Mouse (Mus musculus) left cerebral cortex, postnatal 25 days (tissue): Measurements from ENCODE around the gene Bcorl1. TPM values are rescaled to one million over a fixed set of nuclear protein-coding genes. Genes with fewer than 3 reads are reported as not detected.
A peak's percentile ranks its signal among the peaks of the same experiment; 100 is the strongest.

Experiments
- DNase-seq, 2 experiments: peaks; one replicate each; pipeline ENCODE4 v3.0.0; 2022; ENCODE audit warnings: low spot score in 2 of 2, mixed read lengths in 1 of 2
- intact Hi-C: fragments of 180-260 bp; cut with DNase I; formaldehyde crosslinking; loops from one replicate; pipeline ENCODE4 v1.15.1; 2025
- total RNA-seq, 2 experiments: library from RNA; stranded (reverse); gene quantifications; 2 replicates each; pipeline ENCODE4 v1.2.3; 2021

The Bcorl1 gene
- total RNA-seq, 2 experiments from 2014 or later: 16.6 to 19.4 TPM

- intact Hi-C loops: loop anchor here (10.0 kb wide), 1 partner anchor 389 kb away; no protein-coding TSS in a partner anchor
- DNase-seq: peak in 1 of 2 experiments; percentile 15
These were observed 42.5 kb downstream of the Bcorl1 start for GRCm38 (mm10) chrX:48383643-48384042.

- intact Hi-C loops: loop anchor here (10.0 kb wide), 1 partner anchor 391 kb away; no protein-coding TSS in a partner anchor
- DNase-seq: no peak
These were observed 44.8 kb downstream of the Bcorl1 start for GRCm38 (mm10) chrX:48385927-48386326.

- intact Hi-C loops: loop anchor here (10.0 kb wide), 1 partner anchor 395 kb away; no protein-coding TSS in a partner anchor
- DNase-seq: no peak
These were observed 48.2 kb downstream of the Bcorl1 start for GRCm38 (mm10) chrX:48389380-48389779.

- intact Hi-C loops: no loop called here
- no peak for DNase-seq
These were observed 58.8 kb downstream of the Bcorl1 start for GRCm38 (mm10) chrX:48399994-48400393.

GRCm38 (mm10) chrX:48405141-48405540 is 64.0 kb downstream of the Bcorl1 start:
- no peak for DNase-seq
- intact Hi-C loops: no loop called here

GRCm38 (mm10) chrX:48409611-48410387 is 68.6 kb downstream of the Bcorl1 start:
- intact Hi-C loops: loop anchor here (5.0 kb wide), 2 partner anchors 132 to 422 kb away; no protein-coding TSS in a partner anchor
- peak; percentile 76 to 78 for DNase-seq

GRCm38 (mm10) chrX:48410388-48410776 is 69.2 kb downstream of the Bcorl1 start:
- intact Hi-C loops: loop anchor here (5.0 kb wide), 2 partner anchors 133 to 423 kb away; no protein-coding TSS in a partner anchor
- no peak for DNase-seq

GRCm38 (mm10) chrX:48412629-48413028 is 71.5 kb downstream of the Bcorl1 start:
- intact Hi-C loops: loop anchor here (5.0 kb wide), 2 partner anchors 135 to 425 kb away; no protein-coding TSS in a partner anchor
- DNase-seq: no peak

GRCm38 (mm10) chrX:48414291-48414690 is 73.1 kb downstream of the Bcorl1 start:
- intact Hi-C loops: loop anchor here (5.0 kb wide), 2 partner anchors 137 to 427 kb away; no protein-coding TSS in a partner anchor
- no peak for DNase-seq

GRCm38 (mm10) chrX:48418417-48418816 is 77.3 kb downstream of the Bcorl1 start:
- intact Hi-C loops: no loop called here
- no peak for DNase-seq

GRCm38 (mm10) chrX:48422986-48423385 is 81.8 kb downstream of the Bcorl1 start:
- peak; percentile 61 to 76 for DNase-seq
- intact Hi-C loops: loop anchor here (5.0 kb wide), 2 partner anchors 39 to 109 kb away; partner anchors contain the start of gene Elf4

- no peak for DNase-seq
- intact Hi-C loops: loop anchor here (5.0 kb wide), 2 partner anchors 39 to 109 kb away; partner anchors contain the start of gene Elf4
These were observed 82.5 kb downstream of the Bcorl1 start for GRCm38 (mm10) chrX:48423671-48424070.

- intact Hi-C loops: loop anchor here (5.0 kb wide), 2 partner anchors 38 to 108 kb away; partner anchors contain the start of gene Elf4
- no peak for DNase-seq
These were observed 83.4 kb downstream of the Bcorl1 start for GRCm38 (mm10) chrX:48424583-48424982.

GRCm38 (mm10) chrX:48425280-48425679 is 84.1 kb downstream of the Bcorl1 start:
- intact Hi-C loops: no loop called here
- DNase-seq: no peak

- DNase-seq: no peak
- intact Hi-C loops: no loop called here
These were observed 87.1 kb downstream of the Bcorl1 start for GRCm38 (mm10) chrX:48428241-48428640.

- intact Hi-C loops: no loop called here
These were observed 87.5 kb downstream of the Bcorl1 start for GRCm38 (mm10) chrX:48428642-48429041.

GRCm38 (mm10) chrX:48429100-48429499 is 87.9 kb downstream of the Bcorl1 start:
- intact Hi-C loops: no loop called here
- no peak for DNase-seq

More at GRCm38 (mm10) chrX:48428642-48429041, 87.5 kb downstream of the Bcorl1 start:
- DNase-seq: no peak

GRCm38 (mm10) chrX:48429538-48429937 is 88.4 kb downstream of the Bcorl1 start:
- DNase-seq: no peak
- intact Hi-C loops: no loop called here

GRCm38 (mm10) chrX:48432599-48433526 is 91.7 kb downstream of the Bcorl1 start:
- intact Hi-C loops: no loop called here
- no peak for DNase-seq

- no peak for DNase-seq
- intact Hi-C loops: no loop called here
These were observed 92.4 kb downstream of the Bcorl1 start for GRCm38 (mm10) chrX:48433527-48433899.
